Mouse (Mus musculus) stomach, postnatal 0 days (tissue): Measurements from ENCODE around the gene Cox19.

Experiments used
- CTCF ChIP-seq: IDR thresholded peaks from 2 replicates; pipeline ENCODE4 v1.5.1; 2016; ENCODE audit warnings: antibody characterized with exemption, low read depth, mild to moderate bottlenecking, moderate library complexity
- EP300 ChIP-seq: optimal IDR thresholded peaks from 2 replicates; pipeline ENCODE3; 2016; ENCODE audit warnings: antibody characterized with exemption

DNA sequence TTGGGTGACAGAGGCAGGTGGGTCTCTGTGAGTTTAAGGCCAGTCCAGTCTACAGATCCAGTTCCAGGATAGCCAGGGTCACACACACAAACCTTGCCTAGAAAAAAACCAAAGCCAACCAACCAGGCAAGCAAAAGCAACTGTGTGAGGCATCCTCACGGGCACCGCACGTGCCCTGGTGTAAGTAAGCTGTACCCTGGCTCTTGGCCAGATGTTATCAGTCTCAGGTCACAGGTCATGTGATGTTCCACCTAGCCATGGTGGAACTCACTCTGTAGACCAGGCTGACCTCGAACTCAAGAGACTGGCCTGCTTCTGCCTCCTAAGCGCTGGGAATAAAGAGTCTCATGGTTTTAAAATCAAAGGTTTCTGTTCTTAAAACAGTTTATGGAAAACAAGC, 8.0 kb upstream of the Cox19 start:
- TF ChIP-seq EP300 (no peak), CTCF (no peak)
